Mouse (Mus musculus) bone marrow, adult 2 months (tissue): Measurements from ENCODE around the gene Eif2ak3.

Experiments used
- CTCF ChIP-seq: fragments of 200-500 bp; IDR thresholded peaks from 2 replicates; pipeline ENCODE4 v1.5.1; 2011; ENCODE audit warnings: low read length, control low read depth; ENCODE audit not compliant: control insufficient read depth, insufficient read depth
- POLR2A ChIP-seq: fragments of 200-500 bp; IDR thresholded peaks from 2 replicates; pipeline ENCODE4 v1.6.1; 2011; ENCODE audit warnings: low read depth, mild to moderate bottlenecking, control low read depth, low read length, borderline replicate concordance; ENCODE audit not compliant: control insufficient read depth

DNA sequence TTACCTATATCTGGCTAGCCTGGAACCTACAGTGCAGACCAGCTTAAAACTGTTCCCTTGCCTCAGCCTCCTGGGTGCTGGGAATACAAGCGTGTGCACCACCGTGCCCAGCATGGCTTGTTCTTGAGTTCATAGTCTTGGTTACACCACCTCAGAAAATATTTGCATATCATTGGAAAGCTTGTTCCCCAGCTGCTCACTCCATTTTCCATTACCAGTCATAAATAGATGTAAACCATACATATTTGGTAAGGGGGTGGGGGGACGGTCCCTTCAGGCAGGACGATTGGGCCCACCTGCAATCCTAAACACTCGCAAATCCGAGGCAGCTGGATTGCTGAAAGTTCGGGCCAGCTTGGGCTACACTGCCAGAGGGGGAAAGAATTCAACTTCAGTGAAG, 109.0 kb downstream of the Eif2ak3 start:
- TF ChIP-seq CTCF (no peak), POLR2A (no peak)
